27 mouse cellular contexts compared by ENCODE assay signal in the genomic region with DNA sequence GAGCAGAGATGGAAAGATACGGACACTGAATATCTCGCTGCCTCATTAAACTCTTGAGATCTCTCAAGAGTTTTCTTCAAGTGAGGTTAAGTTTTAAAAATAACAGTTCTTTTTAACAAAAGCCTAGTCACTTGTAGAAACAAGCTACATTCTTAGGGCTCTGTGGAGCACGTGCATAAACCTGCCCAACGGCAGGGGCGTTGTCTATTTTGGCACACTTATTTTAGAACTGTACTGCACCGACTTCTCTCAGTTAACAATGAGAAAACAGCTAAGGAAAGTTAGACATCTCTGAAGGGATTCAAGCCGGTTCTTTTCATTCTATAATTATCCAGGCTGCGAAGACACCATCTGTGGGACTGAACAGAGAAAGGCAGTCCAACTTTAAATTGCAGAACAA.
A peak's percentile ranks its signal among the peaks of the same experiment; 100 is the strongest.
DNase-seq lines count a peak whose midpoint lies in the region; ATAC-seq lines count a peak whose summit lies in the region.
"Had no signal": no experiment of that assay in that cellular context is flagged by ENCODE, and none has a peak within 500 bp of the region (broad histone marks: within the 10 kb centered on the region; RNA-seq: fewer than 3 reads in every experiment).

No protein-coding gene starts in this region.

- no peak for DNase-seq in embryonic facial prominence, embryonic 10.5 days (ENCODE audit: low spot score)
- DNase-seq in layer of hippocampus, adult 9-11 months = peak; percentile 4
- DNase-seq in layer of hippocampus, postnatal 10 days (ENCODE audit: low spot score in 2 of 2) = no peak
- DNase-seq in right cerebral cortex, adult 2 months (ENCODE audit: low spot score in 2 of 2) = peak; percentile 3
- no peak for DNase-seq in right cerebral cortex, postnatal 25 days
- peak; percentile 23 for DNase-seq in telencephalon, adult 2 months (ENCODE audit: low read depth, low spot score)
- DNase-seq: adrenal gland, adult 2 months; cerebellum, adult 11 months; cerebellum, adult 9-10 months; embryo, embryonic 11 days; heart, postnatal 14 days; kidney, adult 18-20 months; kidney, postnatal 25 days; liver, postnatal 0 days; lung, postnatal 14 days; right cerebral cortex, adult 18-20 months; thymus, postnatal 14 days had no signal

- no peaks in the 10 kb centered on the region for H3K27me3 ChIP-seq in embryonic facial prominence, embryonic 13.5 days
- H3K27me3 ChIP-seq in embryonic facial prominence, embryonic 10.5 days (replicated peaks; ENCODE audit: low read depth, poor library complexity, severe bottlenecking) = no peaks in the 10 kb centered on the region
- H3K27me3 ChIP-seq in neural tube, embryonic 15.5 days (replicated peaks) = no peaks in the 10 kb centered on the region
- H3K27me3 ChIP-seq: CH12.LX; kidney, embryonic 15.5 days; liver, embryonic 12.5 days; midbrain, embryonic 15.5 days had no signal

- H3K4me3 ChIP-seq in embryonic facial prominence, embryonic 13.5 days = no peak overlapping the region
- H3K4me3 ChIP-seq in embryonic facial prominence, embryonic 10.5 days = no peak overlapping the region
- no peak overlapping the region for H3K4me3 ChIP-seq in neural tube, embryonic 15.5 days (replicated peaks)
- H3K4me3 ChIP-seq: kidney, embryonic 15.5 days; liver, embryonic 12.5 days; midbrain, embryonic 10.5 days; midbrain, embryonic 15.5 days had no signal

- H3K4me2 ChIP-seq in embryonic facial prominence, embryonic 13.5 days = no peak overlapping the region
- no peak overlapping the region for H3K4me2 ChIP-seq in neural tube, embryonic 15.5 days
- H3K4me2 ChIP-seq: kidney, embryonic 15.5 days; liver, embryonic 12.5 days; midbrain, embryonic 15.5 days had no signal

- no peak overlapping the region for H3K9ac ChIP-seq in embryonic facial prominence, embryonic 13.5 days
- H3K9ac ChIP-seq in neural tube, embryonic 15.5 days (replicated peaks) = no peak overlapping the region
- H3K9ac ChIP-seq: kidney, embryonic 15.5 days; liver, embryonic 12.5 days; liver, postnatal 0 days; midbrain, embryonic 15.5 days had no signal

- ATAC-seq in embryonic facial prominence, embryonic 13.5 days (ENCODE audit: insufficient number of reproducible peaks, insufficient read depth, low FRiP score, low TSS enrichment, low read depth) = no peak
- ATAC-seq in neural tube, embryonic 15.5 days (ENCODE audit: low FRiP score) = no peak
- ATAC-seq: activated CD4-positive, CD25-positive, alpha-beta regulatory T cell, adult 4 months; forebrain, embryonic 14.5 days; hindbrain, embryonic 16.5 days; liver, embryonic 12.5 days; liver, postnatal 0 days; midbrain, embryonic 15.5 days had no signal

- 58% methylated on average over 8 of the region's 8 CpGs for WGBS in embryonic facial prominence, embryonic 13.5 days
- WGBS in embryonic facial prominence, embryonic 10.5 days = 77% methylated on average over 8 of the region's 8 CpGs
- WGBS in neural tube, embryonic 15.5 days = 71% methylated on average over 8 of the region's 8 CpGs

- H3K4me1 ChIP-seq in embryonic facial prominence, embryonic 13.5 days = peaks cover 5% of the 10 kb centered on the region; the same call in 1 of the 2 replicates
- peaks cover 9% of the 10 kb centered on the region for H3K4me1 ChIP-seq in embryonic facial prominence, embryonic 10.5 days
- H3K4me1 ChIP-seq in neural tube, embryonic 15.5 days = no peaks in the 10 kb centered on the region
- H3K4me1 ChIP-seq: kidney, embryonic 15.5 days; liver, embryonic 12.5 days; midbrain, embryonic 10.5 days; midbrain, embryonic 15.5 days had no signal

- H3K9me3 ChIP-seq in embryonic facial prominence, embryonic 13.5 days = no peaks in the 10 kb centered on the region
- no peaks in the 10 kb centered on the region for H3K9me3 ChIP-seq in embryonic facial prominence, embryonic 10.5 days
- no peaks in the 10 kb centered on the region for H3K9me3 ChIP-seq in neural tube, embryonic 15.5 days (replicated peaks)
- H3K9me3 ChIP-seq: kidney, embryonic 15.5 days; liver, embryonic 12.5 days; midbrain, embryonic 10.5 days; midbrain, embryonic 15.5 days had no signal

- no peaks in the 10 kb centered on the region for H3K36me3 ChIP-seq in embryonic facial prominence, embryonic 13.5 days
- no peaks in the 10 kb centered on the region for H3K36me3 ChIP-seq in embryonic facial prominence, embryonic 10.5 days (replicated peaks)
- H3K36me3 ChIP-seq in neural tube, embryonic 15.5 days = no peaks in the 10 kb centered on the region
- H3K36me3 ChIP-seq: kidney, embryonic 15.5 days; liver, embryonic 12.5 days; midbrain, embryonic 10.5 days; midbrain, embryonic 15.5 days had no signal

- peak overlapping the region; percentile 8; the same call in 1 of the 2 replicates for H3K27ac ChIP-seq in embryonic facial prominence, embryonic 13.5 days
- no peak overlapping the region for H3K27ac ChIP-seq in embryonic facial prominence, embryonic 10.5 days (replicated peaks)
- H3K27ac ChIP-seq in neural tube, embryonic 15.5 days (replicated peaks) = no peak overlapping the region
- H3K27ac ChIP-seq: kidney, embryonic 15.5 days; liver, embryonic 12.5 days; midbrain, embryonic 10.5 days; midbrain, embryonic 15.5 days had no signal

Comparison
In these comparisons a context has a peak if more than half of its experiments do, and no peak if none do; other contexts are left out.
1. DNase-seq: peak in layer of hippocampus, adult 9-11 months (single experiment), right cerebral cortex, adult 2 months (2 of 2) and telencephalon, adult 2 months (single experiment); none in embryonic facial prominence, embryonic 10.5 days (single experiment), layer of hippocampus, postnatal 10 days (0 of 2) and right cerebral cortex, postnatal 25 days (single experiment).